Mouse (Mus musculus) heart, embryonic 14.5 days (tissue): ENCODE measurements at regions not wholly inside any gene's neighbourhood (a gene's known extent, or its start where the extent isn't known, plus 50 kb on each side); places are given as distances from the start of the nearest gene placed in this dataset.
A peak's percentile ranks its signal among the peaks of the same experiment; 100 is the strongest.

Source experiments
- ATAC-seq: fragments of 200-750 bp; cut with Nextera tagmentation; 2 replicates; pipeline ENCODE4 v1.8.0; 2017; ENCODE audit warnings: low read depth, moderate TSS enrichment; ENCODE audit not compliant: insufficient number of reproducible peaks, insufficient read depth, low FRiP score
- H3K27ac ChIP-seq, 2 experiments: fragments of 200-500 bp in 1 of 2; fragments of 300-500 bp in 1 of 2; sonication (generic) in 1 of 2; replicated peaks in 1 of 2; 2 replicates each; pipeline ENCODE4 v1.5.1; 2012 to 2014; ENCODE audit warnings: low read depth in 2 of 2, low read length in 2 of 2, control low read depth in 1 of 2, mild to moderate bottlenecking in 1 of 2, mixed read lengths in 1 of 2; ENCODE audit not compliant: control insufficient read depth in 1 of 2, insufficient read depth in 1 of 2
- H3K27me3 ChIP-seq: fragments of 300-500 bp; sonication (generic); 2 replicates; pipeline ENCODE4 v1.6.1; 2014; ENCODE audit warnings: mild to moderate bottlenecking, low read length, control low read depth; ENCODE audit not compliant: control insufficient read depth, insufficient read depth
- H3K36me3 ChIP-seq: fragments of 300-500 bp; sonication (generic); 2 replicates; pipeline ENCODE4 v1.6.1; 2014; ENCODE audit warnings: mild to moderate bottlenecking, control low read depth, low read length, mixed read lengths; ENCODE audit not compliant: control insufficient read depth, insufficient read depth
- H3K4me1 ChIP-seq, 2 experiments: fragments of 200-500 bp in 1 of 2; fragments of 300-500 bp in 1 of 2; sonication (generic) in 1 of 2; 2 replicates each; pipeline ENCODE4 v1.6.1; 2012 to 2014; ENCODE audit warnings: low read length in 2 of 2, control low read depth in 1 of 2, mixed read lengths in 1 of 2; ENCODE audit not compliant: control insufficient read depth in 2 of 2, insufficient read depth in 2 of 2
- H3K4me2 ChIP-seq: fragments of 300-500 bp; sonication (generic); 2 replicates; pipeline ENCODE4 v1.6.1; 2014; ENCODE audit warnings: mild to moderate bottlenecking, low read length
- H3K4me3 ChIP-seq, 2 experiments: fragments of 200-500 bp in 1 of 2; fragments of 300-500 bp in 1 of 2; sonication (generic) in 1 of 2; 2 replicates each; pipeline ENCODE4 v1.5.1; 2012 to 2014; ENCODE audit warnings: low read length in 2 of 2, mild to moderate bottlenecking in 2 of 2, control low read depth in 1 of 2, low read depth in 1 of 2, moderate library complexity in 1 of 2; ENCODE audit not compliant: control insufficient read depth in 1 of 2, insufficient read depth in 1 of 2
- H3K9ac ChIP-seq: fragments of 300-500 bp; sonication (generic); 2 replicates; pipeline ENCODE4 v1.6.1; 2014; ENCODE audit warnings: mild to moderate bottlenecking, low read length
- H3K9me3 ChIP-seq: fragments of 300-500 bp; sonication (generic); 2 replicates; pipeline ENCODE4 v1.6.1; 2016; ENCODE audit warnings: low read length, control low read depth; ENCODE audit not compliant: control insufficient read depth
- WGBS: fragments of 180-500 bp; shearing (Covaris S2); extraction: QIAGEN DNeasy Blood & Tissue Kit; methylation state at CpG from one replicate; pipeline ENCODE4 v1.1.7; 2014; 5-methylcytosine and 5-hydroxymethylcytosine counted together

DNA sequence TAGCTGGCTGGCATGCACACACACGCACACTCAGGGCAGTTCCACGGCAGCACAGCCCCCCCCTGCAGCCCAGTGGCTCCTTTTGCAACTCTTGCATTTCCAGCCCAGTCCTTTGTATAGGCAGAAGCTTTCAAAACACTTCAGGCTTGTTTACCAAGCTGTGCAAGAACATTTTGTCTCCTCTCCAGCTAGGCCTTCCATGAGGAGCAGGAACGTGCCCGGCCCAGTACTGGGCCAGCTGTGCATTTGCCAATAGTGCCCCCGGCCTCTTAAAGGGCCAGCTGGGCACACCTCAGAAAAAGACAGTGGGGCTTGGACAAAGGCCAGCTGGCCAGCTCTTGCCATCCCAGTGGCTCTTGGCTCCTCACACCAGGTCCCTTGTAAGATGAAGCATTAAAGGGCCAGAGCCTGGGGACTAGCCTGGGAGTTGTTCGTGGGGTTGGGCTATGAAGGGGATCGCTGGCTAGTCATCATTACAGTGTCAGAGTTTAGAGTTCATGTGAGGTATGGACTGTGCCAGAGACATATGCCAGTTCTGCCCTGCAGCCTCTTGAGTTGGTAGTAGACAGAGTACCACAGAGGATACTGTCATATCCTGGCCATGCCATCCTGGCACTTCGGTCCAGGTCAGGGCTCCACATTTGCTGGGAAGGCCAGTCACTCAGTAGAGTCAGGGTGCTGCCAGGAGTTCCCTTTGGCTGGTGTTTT, 77.0 kb upstream of the Rxra start:
- no peak for ATAC-seq
- Histone ChIP-seq H3K4me1 (peaks cover 4 to 5% of the 10 kb centered on the region in 2 experiments; a peak in 2 of 4 replicates), H3K27ac (no peak overlapping the region), H3K4me3 (no peak overlapping the region), H3K9me3 (peaks cover 3% of the 10 kb centered on the region; the same call in 1 of the 2 replicates), H3K9ac (no peak overlapping the region), H3K4me2 (no peak overlapping the region), H3K27me3 (peaks cover 3% of the 10 kb centered on the region; the same call in 1 of the 2 replicates), H3K36me3 (no peaks in the 10 kb centered on the region)
- WGBS, result 86% methylated on average over 8 of the region's 8 CpGs

DNA sequence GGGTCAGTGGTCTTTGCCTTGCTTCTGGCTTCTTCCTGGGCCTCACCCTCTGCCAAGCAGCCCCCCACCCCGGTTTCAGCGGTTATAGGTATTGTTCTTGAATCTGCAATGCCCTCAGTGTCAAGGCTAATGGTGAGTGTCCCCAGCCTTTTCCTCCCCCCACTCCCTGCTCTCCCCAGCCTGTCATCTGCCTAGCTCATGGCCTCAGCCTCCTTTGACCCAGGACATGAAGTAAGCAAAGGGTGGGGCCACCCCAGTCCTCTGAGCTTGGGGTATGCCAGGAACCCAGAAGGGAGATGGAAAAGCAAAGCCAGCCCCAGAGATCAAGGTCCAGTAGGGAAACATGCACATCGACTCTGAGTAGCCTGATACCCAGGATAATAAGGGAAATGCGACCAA, 76.5 kb upstream of the Rxra start:
- H3K4me1 ChIP-seq, result peaks cover 4 to 5% of the 10 kb centered on the region in 2 experiments; a peak in 2 of 4 replicates
- H3K9ac ChIP-seq, result no peak overlapping the region
- ATAC-seq, result no peak
- peaks cover 3% of the 10 kb centered on the region; the same call in 1 of the 2 replicates for H3K27me3 ChIP-seq
- peaks cover 3% of the 10 kb centered on the region; the same call in 1 of the 2 replicates for H3K9me3 ChIP-seq
- WGBS, result 74% methylated on average over 4 of the region's 4 CpGs
- H3K27ac ChIP-seq, result no peak overlapping the region
- no peak overlapping the region for H3K4me3 ChIP-seq
- no peaks in the 10 kb centered on the region for H3K36me3 ChIP-seq
- H3K4me2 ChIP-seq, result no peak overlapping the region

DNA sequence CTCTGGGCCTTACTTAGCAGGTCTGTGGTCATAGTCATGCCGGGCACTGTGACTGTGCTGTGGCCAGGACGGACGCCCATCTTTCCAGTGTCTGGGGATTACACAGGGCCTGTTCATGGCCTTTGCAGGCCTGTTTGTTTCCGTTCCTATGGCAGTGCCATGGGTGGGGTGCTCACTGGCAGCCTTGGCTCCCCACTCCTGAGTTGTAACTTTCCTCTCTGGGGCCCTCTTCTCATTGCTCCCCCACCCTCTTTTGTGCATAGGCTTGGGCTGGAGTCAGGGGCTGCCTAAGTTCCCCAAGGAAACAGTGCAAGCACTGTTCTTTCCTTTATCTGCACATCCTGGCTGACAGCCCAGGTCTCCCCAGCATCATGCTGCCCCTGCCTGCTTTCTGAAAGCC, 72.9 kb upstream of the Rxra start:
- peaks cover 2 to 4% of the 10 kb centered on the region in 2 experiments; a peak in 2 of 4 replicates for H3K4me1 ChIP-seq
- H3K9ac ChIP-seq, result no peak overlapping the region
- no peak overlapping the region for H3K4me2 ChIP-seq
- peaks cover 6% of the 10 kb centered on the region; the same call in 1 of the 2 replicates for H3K27me3 ChIP-seq
- WGBS, result 79% methylated on average over 4 of the region's 4 CpGs
- no peaks in the 10 kb centered on the region for H3K36me3 ChIP-seq
- no peaks in the 10 kb centered on the region; the same call in 1 of the 2 replicates for H3K9me3 ChIP-seq
- H3K27ac ChIP-seq, result peak overlapping the region; percentile 14 to 29; a peak in 1 of 4 replicates
- ATAC-seq, result no peak
- H3K4me3 ChIP-seq, result no peak overlapping the region

GRCm38 (mm10) chr2:27604588-27604987, 71.7 kb upstream of the Rxra start:
- 66% methylated on average over 3 of the region's 3 CpGs for WGBS
- H3K36me3 ChIP-seq, result no peaks in the 10 kb centered on the region
- no peaks in the 10 kb centered on the region for H3K9me3 ChIP-seq
- no peak overlapping the region for H3K4me3 ChIP-seq
- H3K27ac ChIP-seq, result no peak overlapping the region
- H3K27me3 ChIP-seq, result peaks cover 5% of the 10 kb centered on the region; the same call in 1 of the 2 replicates
- no peak for ATAC-seq
- H3K4me2 ChIP-seq, result no peak overlapping the region
- H3K4me1 ChIP-seq, result peaks cover 2 to 4% of the 10 kb centered on the region in 2 experiments; a peak in 2 of 4 replicates
- no peak overlapping the region for H3K9ac ChIP-seq

GRCm38 (mm10) chr2:27606816-27607215, 69.4 kb upstream of the Rxra start:
- Histone ChIP-seq H3K36me3 (no peaks in the 10 kb centered on the region), H3K4me3 (no peak overlapping the region)
- no peak for ATAC-seq

DNA sequence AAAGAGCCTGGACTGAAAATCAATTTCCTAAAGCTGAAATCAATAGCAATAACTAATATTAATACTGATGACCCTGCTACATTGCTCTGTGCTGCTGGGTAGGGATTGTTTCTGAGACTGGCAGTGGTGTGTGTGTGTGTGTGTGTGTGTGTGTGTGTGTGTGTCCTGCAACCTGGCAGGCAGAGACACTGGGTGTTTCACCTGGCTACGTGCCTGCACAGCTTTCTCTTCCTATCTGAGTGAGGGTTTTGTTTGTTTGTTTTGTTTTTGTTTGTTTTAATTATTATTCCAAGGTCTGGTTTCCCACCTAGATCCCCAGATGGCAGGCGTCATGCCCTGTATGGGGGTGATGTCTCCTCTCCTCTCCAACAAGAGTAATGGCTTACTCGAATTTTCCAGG, 54.5 kb upstream of the Rxra start:
- H3K4me3 ChIP-seq, result no peak overlapping the region
- H3K4me1 ChIP-seq, result no peaks in the 10 kb centered on the region; a peak in 2 of 4 replicates
- ATAC-seq, result no peak
- no peaks in the 10 kb centered on the region for H3K36me3 ChIP-seq
- no peaks in the 10 kb centered on the region for H3K9me3 ChIP-seq
- no peak overlapping the region for H3K4me2 ChIP-seq
- no peak overlapping the region for H3K9ac ChIP-seq
- WGBS, result 71% methylated on average over 3 of the region's 3 CpGs
- no peak overlapping the region for H3K27ac ChIP-seq
- no peaks in the 10 kb centered on the region for H3K27me3 ChIP-seq

More at GRCm38 (mm10) chr2:27606816-27607215, 69.4 kb upstream of the Rxra start:
- Histone ChIP-seq H3K27me3 (peaks cover 3% of the 10 kb centered on the region; the same call in 1 of the 2 replicates), H3K9ac (no peak overlapping the region), H3K9me3 (no peaks in the 10 kb centered on the region), H3K4me1 (peaks cover 2 to 4% of the 10 kb centered on the region in 2 experiments; a peak in 2 of 4 replicates), H3K27ac (no peak overlapping the region), H3K4me2 (no peak overlapping the region)
- 54% methylated on average over 9 of the region's 9 CpGs for WGBS

DNA sequence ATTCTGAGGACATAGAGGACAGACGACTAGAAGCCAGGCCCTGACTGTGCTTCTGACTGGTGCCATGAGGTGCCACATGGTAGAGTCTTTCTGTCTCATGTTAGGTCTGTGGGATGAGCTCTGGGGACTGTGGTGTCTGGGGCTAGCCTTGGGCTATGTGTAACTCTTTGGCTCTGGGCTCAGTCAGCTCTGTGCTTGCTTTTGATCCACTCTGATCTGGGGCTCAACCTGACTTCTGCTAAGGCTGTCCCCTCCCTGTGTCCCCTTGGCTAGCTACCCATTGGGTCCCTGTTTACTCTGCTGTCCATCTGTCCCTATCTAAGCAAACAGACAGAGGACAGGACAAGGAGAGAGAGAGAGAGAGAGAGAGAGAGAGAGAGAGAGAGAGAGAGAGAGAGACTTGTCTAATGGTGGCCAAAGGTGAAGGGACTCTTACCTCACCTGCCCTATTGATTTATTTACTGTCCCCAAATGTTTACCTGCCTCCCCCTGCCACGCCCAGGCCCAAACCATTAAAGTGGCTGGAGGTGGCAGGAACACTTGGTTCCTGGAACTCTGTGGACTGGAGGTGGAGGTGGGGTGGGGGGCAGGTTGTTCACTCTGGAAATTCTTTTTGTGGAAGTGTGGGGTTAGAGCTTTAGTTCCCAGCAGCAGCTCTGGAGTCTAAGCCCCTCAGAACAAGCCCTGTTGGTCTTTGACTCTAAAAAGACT, 51.4 kb upstream of the Rxra start:
- no peak overlapping the region for H3K27ac ChIP-seq
- WGBS, result 64% methylated on average over 2 of the region's 2 CpGs
- no peak for ATAC-seq
- H3K9me3 ChIP-seq, result no peaks in the 10 kb centered on the region
- H3K4me2 ChIP-seq, result no peak overlapping the region
- no peak overlapping the region for H3K9ac ChIP-seq
- no peaks in the 10 kb centered on the region for H3K36me3 ChIP-seq
- H3K27me3 ChIP-seq, result no peaks in the 10 kb centered on the region
- no peak overlapping the region for H3K4me3 ChIP-seq
- H3K4me1 ChIP-seq, result no peaks in the 10 kb centered on the region
